Mouse (Mus musculus) ES-Bruce4 (cell line): ENCODE measurements around the gene Fyn.

Experiments
- CTCF ChIP-seq: IDR thresholded peaks from one replicate; pipeline ENCODE4 v1.8.1; 2011; ENCODE audit warnings: low read depth, low read length
- EP300 ChIP-seq: IDR thresholded peaks from 2 replicates; pipeline ENCODE4 v1.6.1; 2011; ENCODE audit warnings: low read depth, low read length; ENCODE audit not compliant: insufficient read depth
- POLR2A ChIP-seq: IDR thresholded peaks from one replicate; pipeline ENCODE4 v1.8.1; 2011; ENCODE audit warnings: low read length; ENCODE audit not compliant: insufficient read depth

GRCm38 (mm10) chr10:39388144-39388543 lies 19.5 kb downstream of the Fyn start:
- TF ChIP-seq CTCF, result no peak
- no peak for TF ChIP-seq POLR2A
- no peak for TF ChIP-seq EP300
